Mouse (Mus musculus) CH12.LX (cell line): ENCODE data around the gene Ddx51. TPM values are rescaled to one million over a fixed set of nuclear protein-coding genes. Genes with fewer than 3 reads are reported as not detected.

Source experiments
- DNase-seq: peaks from one replicate; pipeline ENCODE4 v3.0.0-alpha.2; 2013; ENCODE audit errors: extremely low read depth
- H3K27ac ChIP-seq: 2 replicates; pipeline ENCODE4 v1.5.1; 2012; ENCODE audit warnings: low read depth, mild to moderate bottlenecking, control low read depth, moderate library complexity; ENCODE audit not compliant: insufficient read depth
- H3K27me3 ChIP-seq: replicated peaks from 2 replicates; pipeline ENCODE3; 2012; ENCODE audit warnings: inconsistent platforms
- H3K36me3 ChIP-seq, 2 experiments: replicated peaks in 1 of 2; 2 replicates each; pipeline versions ENCODE3 to v1.6.1; 2012; ENCODE audit warnings: inconsistent platforms in 1 of 2, low read length in 1 of 2, mild to moderate bottlenecking in 1 of 2, mixed read lengths in 1 of 2, moderate library complexity in 1 of 2; ENCODE audit not compliant: control insufficient read depth in 1 of 2, insufficient read depth in 1 of 2
- H3K4me1 ChIP-seq, 2 experiments: 2 replicates each; pipeline ENCODE4 v1.6.1; 2012; ENCODE audit warnings: inconsistent platforms in 1 of 2, moderate library complexity in 1 of 2; ENCODE audit not compliant: insufficient read depth in 2 of 2, control insufficient read depth in 1 of 2
- H3K4me2 ChIP-seq: 2 replicates; pipeline ENCODE4 v1.6.1; 2012; ENCODE audit warnings: low read depth, mild to moderate bottlenecking, control low read depth; ENCODE audit not compliant: poor library complexity, insufficient read depth, severe bottlenecking
- H3K4me3 ChIP-seq, 3 experiments: fragments of 150-350 bp in 1 of 3; sonication (generic) in 1 of 3; replicated peaks in 1 of 3; 2 replicates each; pipeline versions ENCODE3 to v1.5.1; 2011 to 2012; ENCODE audit warnings: low read depth in 2 of 3, low read length in 2 of 3, mild to moderate bottlenecking in 2 of 3, moderate library complexity in 2 of 3, control low read depth in 1 of 3, improper control_type of control experiment in 1 of 3, inconsistent platforms in 1 of 3, mixed read lengths in 1 of 3; ENCODE audit not compliant: poor library complexity in 1 of 3
- H3K79me2 ChIP-seq: replicated peaks from 2 replicates; pipeline ENCODE4 v1.6.1; 2012; ENCODE audit warnings: mild to moderate bottlenecking, moderate library complexity; ENCODE audit not compliant: control insufficient read depth, poor library complexity, insufficient read depth, severe bottlenecking; ENCODE audit errors: extremely low read depth
- H3K9ac ChIP-seq: 2 replicates; pipeline ENCODE4 v1.6.1; 2012; ENCODE audit warnings: low read depth, mild to moderate bottlenecking, control low read depth, moderate library complexity; ENCODE audit not compliant: insufficient read depth
- H3K9me3 ChIP-seq: replicated peaks from 2 replicates; pipeline ENCODE3; 2012; ENCODE audit warnings: low read length, inconsistent platforms, mixed read lengths
- CTCF ChIP-seq, 2 experiments: IDR thresholded peaks in 1 of 2; conservative IDR thresholded peaks in 1 of 2; 2 replicates each; pipeline ENCODE4 v1.5.1; 2011 to 2012; ENCODE audit warnings: low read depth in 2 of 2, low read length in 2 of 2, improper control_type of control experiment in 1 of 2, inconsistent platforms in 1 of 2, mild to moderate bottlenecking in 1 of 2, moderate library complexity in 1 of 2
- E2F4 ChIP-seq: IDR thresholded peaks from 2 replicates; pipeline ENCODE4 v1.6.1; 2011; ENCODE audit warnings: low read depth, low read length, improper control_type of control experiment; ENCODE audit not compliant: insufficient replicate concordance
- ELF1 ChIP-seq: IDR thresholded peaks from 2 replicates; pipeline ENCODE4 v1.6.1; 2014; ENCODE audit warnings: low read depth, mild to moderate bottlenecking, inconsistent platforms, low read length, improper control_type of control experiment
- EP300 ChIP-seq: IDR thresholded peaks from 2 replicates; pipeline ENCODE4 v1.6.1; 2011; ENCODE audit warnings: low read length, improper control_type of control experiment
- IRF4 ChIP-seq: IDR thresholded peaks from 2 replicates; pipeline ENCODE4 v1.6.1; 2014; ENCODE audit warnings: low read depth, mild to moderate bottlenecking, inconsistent platforms, low read length, improper control_type of control experiment
- MXI1 ChIP-seq: IDR thresholded peaks from 2 replicates; pipeline ENCODE4 v1.6.1; 2011; ENCODE audit warnings: mild to moderate bottlenecking, low read depth, low read length, improper control_type of control experiment
- MYC ChIP-seq: IDR thresholded peaks from 2 replicates; pipeline ENCODE4 v1.6.1; 2011; ENCODE audit warnings: low read depth, mild to moderate bottlenecking, improper control_type of control experiment, low read length
- POLR2A ChIP-seq: IDR thresholded peaks from 2 replicates; pipeline ENCODE4 v1.6.1; 2011; ENCODE audit warnings: low read depth, mild to moderate bottlenecking, improper control_type of control experiment, low read length
- RAD21 ChIP-seq: IDR thresholded peaks from 2 replicates; pipeline ENCODE4 v1.6.1; 2011; ENCODE audit warnings: low read depth, mild to moderate bottlenecking, low read length, improper control_type of control experiment, moderate library complexity
- RCOR1 ChIP-seq: conservative IDR thresholded peaks from 2 replicates; pipeline ENCODE4 v1.6.1; 2012; ENCODE audit warnings: low read depth, mild to moderate bottlenecking, inconsistent platforms, low read length, improper control_type of control experiment
- SIN3A ChIP-seq: IDR thresholded peaks from 2 replicates; pipeline ENCODE4 v1.6.1; 2012; ENCODE audit warnings: low read length, improper control_type of control experiment, inconsistent platforms
- SMC3 ChIP-seq: IDR thresholded peaks from 2 replicates; pipeline ENCODE4 v1.6.1; 2011; ENCODE audit warnings: low read depth, low read length, improper control_type of control experiment
- ZC3H11A ChIP-seq: IDR thresholded peaks from 2 replicates; pipeline ENCODE4 v1.6.1; 2012; ENCODE audit warnings: low read depth, mild to moderate bottlenecking, inconsistent platforms, low read length, improper control_type of control experiment
- ZNF384 ChIP-seq: IDR thresholded peaks from 2 replicates; pipeline ENCODE4 v1.6.1; 2012; ENCODE audit warnings: low read depth, low read length, improper control_type of control experiment, inconsistent platforms
- dilution Hi-C: fragments of 300-500 bp; cut with MboI; formaldehyde crosslinking; loops from 2 replicates; pipeline ENCODE4 v1.14.3; 2020; ENCODE audit warnings: low sequenced_read_pairs; ENCODE audit not compliant: extremely low pct_unique_long_range_greater_than_20kb, extremely low pct_ligation_motif_present
- in situ Hi-C: fragments of 300-500 bp; cut with MboI; formaldehyde crosslinking; loops from 3 replicates; pipeline ENCODE4 v1.14.3; 2019; ENCODE audit warnings: low sequenced_read_pairs, low pct_ligation_motif_present, low pct_unique_long_range_greater_than_20kb, mixed read lengths
- polyA plus RNA-seq: library from polyadenylated mRNA; unstranded; fragments of >175 nt; gene quantifications from 2 replicates; pipeline ENCODE4 v1.2.1, GENCODE M21; 2012; ENCODE audit warnings: low read depth; ENCODE audit not compliant: insufficient read length
- total RNA-seq, 2 experiments: library from RNA; depleted of rRNA; stranded (reverse); fragments of 300-350 nt in 1 of 2; fragments of >200 nt in 1 of 2; gene quantifications; 2 replicates each; pipeline ENCODE4 v1.2.3; 2012 to 2014

Gene Ddx51
- total and polyA plus RNA-seq, 3 experiments: 11.8 to 38.6 (median 12.3) TPM

DNA sequence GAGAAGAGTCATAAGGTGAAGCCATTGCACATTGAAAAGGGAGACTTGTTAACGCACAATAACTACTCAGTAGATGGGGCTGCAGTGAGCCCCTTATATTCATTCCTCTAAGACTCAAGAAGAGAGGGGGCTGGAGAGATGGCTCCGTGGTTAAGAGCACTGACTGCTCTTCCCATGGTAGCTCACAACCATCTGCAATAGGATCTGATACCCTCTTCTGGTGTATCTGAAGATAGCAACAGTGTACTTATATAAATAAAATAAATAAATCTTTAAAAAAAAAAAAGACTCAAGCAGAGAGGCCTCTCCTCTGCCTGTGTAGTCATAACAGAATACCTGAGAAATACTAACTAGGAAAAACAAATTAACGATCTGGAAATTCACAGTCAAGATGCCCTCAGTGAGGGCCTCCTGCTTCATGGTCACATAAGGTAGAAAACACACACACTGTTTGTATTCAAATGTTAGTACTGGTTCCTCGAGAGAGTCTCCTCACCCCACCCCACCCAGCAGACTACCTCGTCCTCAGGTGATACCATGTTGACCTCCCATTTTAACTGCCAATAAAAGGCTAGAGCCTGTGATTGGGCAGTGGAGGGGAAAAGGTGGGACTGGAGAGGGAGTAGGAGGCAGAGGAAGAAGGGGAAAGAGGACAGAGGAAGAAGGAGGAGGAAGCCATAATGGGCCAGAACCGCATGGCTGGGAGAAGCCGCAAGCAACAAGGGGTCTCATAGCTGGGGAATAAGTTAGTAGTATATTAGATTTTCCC is 14.8 kb upstream of the Ddx51 start:
- Histone ChIP-seq H3K27ac (no peak overlapping the region), H3K4me1 (peaks cover 2 to 9% of the 10 kb centered on the region in 2 experiments; a peak in 2 of 4 replicates), H3K36me3 (no peaks in the 10 kb centered on the region), H3K4me2 (no peak overlapping the region), H3K4me3 (no peak overlapping the region), H3K9me3 (peaks cover 2% of the 10 kb centered on the region), H3K27me3 (peaks cover 2% of the 10 kb centered on the region), H3K79me2 (no peaks in the 10 kb centered on the region), H3K9ac (no peak overlapping the region)
- dilution Hi-C loops: no loop called here
- no peak for DNase-seq
- in situ Hi-C loops: loop anchor here (5.0 to 10.0 kb wide), 2 partner anchors 146 to 274 kb away; no protein-coding TSS in a partner anchor
- no peak for TF ChIP-seq RAD21
- no peak for TF ChIP-seq MYC
- TF ChIP-seq ZNF384: no peak
- TF ChIP-seq RCOR1: no peak
- no peak for TF ChIP-seq IRF4
- no peak for TF ChIP-seq EP300

DNA sequence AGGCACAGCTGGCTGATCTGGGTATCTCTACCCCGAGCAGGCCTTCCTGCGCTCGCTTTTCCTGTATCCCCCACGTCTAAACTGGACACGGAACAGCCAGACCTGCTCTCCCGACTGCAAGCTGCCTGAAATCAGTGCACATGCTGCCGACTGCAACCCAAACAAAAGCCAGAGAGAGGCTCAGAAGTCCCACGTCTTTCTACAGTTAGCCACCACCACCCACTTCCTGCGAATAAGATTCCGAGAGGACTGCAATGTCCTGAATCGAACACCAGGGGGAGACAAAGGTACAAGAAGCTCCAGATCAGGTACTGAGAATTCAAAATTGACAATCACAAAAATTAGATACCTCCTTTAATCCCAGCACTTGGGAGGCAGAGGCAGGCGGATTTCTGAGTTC is 13.8 kb upstream of the Ddx51 start:
- Histone ChIP-seq H3K9ac (peak overlapping the region; percentile 12; the same call in 1 of the 2 replicates), H3K79me2 (no peaks in the 10 kb centered on the region), H3K4me2 (peak overlapping the region; percentile 67), H3K4me1 (peaks cover 2 to 9% of the 10 kb centered on the region in 2 experiments; a peak in 2 of 4 replicates), H3K9me3 (peaks cover 2% of the 10 kb centered on the region), H3K36me3 (peaks cover 0 to 2% of the 10 kb centered on the region in 2 experiments), H3K4me3 (peak overlapping the region; percentile 6 to 58 (median 44)), H3K27ac (no peak overlapping the region), H3K27me3 (peaks cover 2% of the 10 kb centered on the region)
- peak; percentile 61 for TF ChIP-seq SMC3
- TF ChIP-seq EP300: no peak
- peak; percentile 80 for TF ChIP-seq CTCF (conservative IDR thresholded peaks at IDR 0.05 in 1 of 2, IDR thresholded peaks at IDR 0.05 in 1 of 2; ENCODE audit: low read depth in 2 of 2, low read length in 2 of 2)
- no peak for TF ChIP-seq ZC3H11A
- TF ChIP-seq E2F4: no peak
- peak; percentile 71 for TF ChIP-seq RAD21
- TF ChIP-seq MYC: no peak
- TF ChIP-seq SIN3A: no peak
- TF ChIP-seq MXI1: no peak
- TF ChIP-seq ELF1: peak; percentile 49
- 0 out of 2 replicates have a peak, but pooled peaks have one; percentile 21 for TF ChIP-seq POLR2A
- dilution Hi-C loops: no loop called here
- in situ Hi-C loops: loop anchor here (5.0 to 10.0 kb wide), 2 partner anchors 147 to 275 kb away; no protein-coding TSS in a partner anchor
- DNase-seq: peak; percentile 83
